Mouse (Mus musculus): ENCODE data around the gene Cabp1.
A peak's percentile ranks its signal among the peaks of the same experiment; 100 is the strongest.

Gene Cabp1

DNA sequence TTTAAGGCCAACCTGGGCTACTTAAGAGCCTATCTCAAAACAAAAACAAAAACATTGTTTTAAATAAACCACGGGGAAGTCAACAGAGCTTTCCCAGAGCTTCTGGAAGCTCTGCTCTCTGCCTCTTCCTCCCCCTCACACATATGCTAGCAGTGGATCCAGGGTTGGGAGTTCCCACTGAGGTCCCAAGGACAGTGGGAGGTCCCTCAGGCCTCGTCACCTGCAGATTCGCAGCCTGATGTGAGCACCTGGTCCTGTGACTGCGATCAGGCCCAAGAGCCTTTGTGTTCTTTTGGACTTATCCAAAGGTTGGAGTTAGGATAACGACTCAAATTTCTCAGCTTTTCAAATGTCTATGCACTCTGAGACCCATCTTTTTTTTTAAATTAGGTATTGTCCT is 14.4 kb upstream of the Cabp1 start:
- no peak for DNase-seq (ENCODE audit: low read depth)

DNA sequence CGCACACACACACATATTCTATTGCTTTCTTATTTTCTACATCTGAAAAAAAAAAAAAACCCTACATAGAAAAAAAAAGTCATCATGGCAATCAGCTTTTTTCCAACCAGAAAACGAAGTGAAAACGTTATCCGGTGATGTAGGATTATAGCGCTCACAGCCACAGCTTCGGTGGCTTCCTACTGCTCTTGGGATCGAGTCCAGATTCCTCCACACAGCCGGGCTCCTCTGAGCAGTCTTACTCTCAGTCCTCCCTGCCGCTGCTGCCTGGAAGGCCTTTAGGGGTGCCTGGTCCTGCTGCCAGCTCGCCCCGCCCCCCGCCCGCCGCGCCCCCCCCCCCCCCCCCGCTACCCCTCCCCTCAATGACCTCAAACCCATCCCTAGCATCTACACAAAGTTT is 13.7 kb upstream of the Cabp1 start:
- DNase-seq (ENCODE audit: low read depth), result no peak

DNA sequence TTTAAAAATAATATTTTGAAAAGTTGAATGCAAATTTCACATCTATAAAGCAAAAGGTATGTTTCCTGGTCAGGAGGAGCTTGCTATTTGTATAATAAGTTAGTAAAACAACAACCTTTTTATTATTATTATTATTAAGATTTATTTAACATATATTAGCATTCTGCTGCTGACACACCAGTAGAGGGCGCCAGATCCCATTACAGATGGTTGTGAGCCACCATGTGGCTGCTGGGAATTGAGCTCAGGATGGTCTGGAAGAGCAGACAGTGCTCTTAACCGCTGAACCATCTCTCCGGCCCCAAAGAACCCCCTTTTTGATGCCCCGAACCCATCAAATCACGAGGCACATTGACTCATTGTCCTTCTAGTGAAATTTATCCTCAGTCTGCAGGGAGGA is 13.1 kb upstream of the Cabp1 start:
- no peak for DNase-seq (ENCODE audit: low read depth)

DNA sequence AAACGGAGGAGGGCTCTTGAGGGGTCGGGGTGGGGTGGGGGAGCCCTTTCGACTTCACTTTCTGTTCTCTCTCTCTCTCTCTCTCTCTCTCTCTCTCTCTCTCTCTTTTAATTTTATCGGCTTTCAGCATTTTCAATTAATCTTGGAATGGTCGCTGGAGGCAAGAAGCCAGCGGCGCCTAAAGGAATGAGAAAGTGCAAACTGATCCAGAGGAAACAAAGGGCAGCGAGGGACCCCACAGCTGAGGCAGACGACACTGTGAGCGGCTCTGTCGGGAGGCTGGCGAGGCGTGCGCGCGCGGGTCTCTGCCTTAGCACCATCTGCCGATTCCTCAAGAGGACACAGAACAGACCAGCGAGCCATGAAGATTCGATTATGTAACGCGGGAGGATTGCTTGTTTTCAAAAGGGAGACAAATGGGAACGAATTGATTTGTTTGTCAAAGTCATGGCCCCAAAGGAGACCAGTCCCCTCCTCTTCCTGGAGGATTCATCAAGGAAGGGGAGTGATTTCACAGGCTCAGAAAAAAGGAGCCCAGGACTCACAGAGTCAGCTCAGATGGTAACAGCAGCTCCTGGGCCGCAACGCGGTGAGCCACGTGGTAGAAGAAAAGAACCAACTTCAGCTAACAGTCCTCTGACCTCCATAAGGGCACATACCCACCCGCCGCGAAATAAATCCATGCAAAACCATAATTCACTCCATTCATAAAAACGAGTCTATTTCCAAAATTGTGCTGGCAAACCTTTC is 10.6 kb upstream of the Cabp1 start:
- peak; percentile 40 for DNase-seq (ENCODE audit: low read depth)

DNA sequence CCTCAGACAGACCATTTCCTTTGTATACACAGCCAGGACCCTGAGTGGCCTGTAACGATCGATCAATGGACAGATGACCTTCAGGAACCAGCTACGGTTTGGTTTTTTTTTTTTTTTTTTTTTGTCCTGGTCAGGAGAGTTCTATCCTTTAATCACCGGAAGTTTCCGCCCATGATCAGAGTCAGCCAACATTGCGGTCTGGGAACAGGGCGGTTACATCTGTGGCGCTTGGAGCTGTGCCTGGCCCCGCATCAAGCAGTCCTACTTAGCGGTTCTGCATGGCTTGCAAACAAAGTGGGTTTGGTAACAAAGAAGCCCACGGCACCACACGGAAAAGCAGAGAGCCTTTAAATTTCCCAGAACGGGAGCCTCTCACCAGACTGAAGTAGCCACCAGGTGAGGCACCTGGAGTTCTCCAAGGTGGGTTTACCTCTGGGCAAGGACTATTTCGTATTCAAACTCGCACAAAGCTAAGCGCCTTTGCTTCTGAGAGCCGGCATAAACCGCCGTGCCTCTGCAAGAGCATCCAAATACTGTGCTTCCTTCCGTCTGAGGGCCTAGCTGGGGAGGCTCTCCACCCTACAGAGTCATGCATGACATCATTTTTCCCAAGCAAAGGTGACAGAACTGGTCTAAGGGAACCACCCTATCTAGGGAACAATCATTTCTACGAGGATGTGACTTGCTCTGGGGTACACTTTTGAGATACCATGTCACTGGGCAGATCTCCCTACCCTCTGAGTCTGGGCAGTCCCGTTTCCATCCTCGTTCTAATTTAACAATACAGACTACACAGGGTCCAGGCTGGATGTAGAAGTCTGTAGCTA is 9.8 kb upstream of the Cabp1 start:
- peak; percentile 40 for DNase-seq (ENCODE audit: low read depth)

DNA sequence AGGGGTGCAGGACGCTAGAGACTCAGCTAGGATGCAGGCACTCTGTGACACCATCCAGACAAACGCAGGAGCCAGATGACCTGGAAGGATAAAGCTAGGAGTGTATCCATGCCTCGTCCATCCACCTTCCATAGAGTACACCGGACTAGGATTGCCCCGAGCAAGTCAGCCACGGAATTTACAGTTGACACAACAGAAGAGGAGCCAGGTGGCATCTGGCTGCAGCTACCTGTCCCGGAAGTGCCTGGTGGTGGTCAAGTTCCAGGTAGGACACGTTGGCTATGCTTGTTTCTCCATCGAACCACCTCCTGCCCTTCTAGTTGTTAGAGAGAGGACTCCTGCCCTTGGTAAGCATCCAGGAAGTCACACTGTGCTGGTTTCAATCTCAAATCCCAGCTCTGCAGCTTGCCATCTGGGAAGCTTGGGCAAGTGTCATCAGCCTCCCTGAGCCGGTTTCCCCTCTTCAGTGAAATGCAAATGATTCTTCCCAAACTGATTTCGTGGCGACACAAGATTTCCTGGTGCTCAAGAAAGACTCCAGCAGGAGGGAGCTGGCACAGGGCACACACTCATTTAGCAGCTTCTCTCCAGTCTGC is 543 bp upstream of the Cabp1 start:
- DNase-seq (ENCODE audit: low read depth), result no peak

DNA sequence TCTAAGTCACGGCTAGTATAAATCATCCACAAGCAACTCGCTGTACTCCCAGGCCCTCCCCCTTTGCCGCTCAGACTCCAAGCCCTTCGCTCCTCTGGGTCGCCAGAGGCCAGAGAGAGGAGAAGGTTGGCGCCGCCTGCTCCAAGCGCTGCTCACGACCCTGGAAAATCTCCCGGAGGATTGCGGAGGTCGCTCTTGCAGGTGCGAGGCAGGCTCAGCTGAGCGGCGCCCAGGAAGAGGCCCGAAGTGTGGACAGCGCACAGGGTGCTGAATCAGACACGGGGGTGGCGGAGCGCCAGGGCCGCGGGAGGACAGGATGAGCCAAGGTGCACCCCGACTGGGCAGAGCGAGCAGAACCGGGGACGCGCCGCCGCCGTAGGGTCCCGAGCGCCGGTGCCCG is 955 bp downstream of the Cabp1 start:
- peak; percentile 68 for DNase-seq (ENCODE audit: low read depth)

DNA sequence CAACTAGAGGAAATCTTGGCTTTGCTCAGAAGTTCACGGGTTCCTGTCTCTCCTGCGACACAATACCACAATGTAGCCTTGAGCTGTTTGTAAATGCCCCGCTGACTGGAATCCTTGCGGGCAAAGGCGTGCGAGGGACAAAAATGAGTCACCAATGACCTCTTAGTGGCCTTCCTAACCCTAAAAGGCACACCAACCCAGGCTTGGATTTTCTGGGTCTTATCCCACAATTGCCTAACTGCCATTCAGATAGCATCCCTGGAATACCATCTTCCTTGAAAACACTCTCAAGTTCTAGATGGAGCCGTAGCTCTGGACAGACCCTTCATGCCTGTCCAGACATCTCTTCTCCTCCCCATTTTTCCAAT is 1.4 kb downstream of the Cabp1 start:
- no peak for DNase-seq (ENCODE audit: low read depth)

DNA sequence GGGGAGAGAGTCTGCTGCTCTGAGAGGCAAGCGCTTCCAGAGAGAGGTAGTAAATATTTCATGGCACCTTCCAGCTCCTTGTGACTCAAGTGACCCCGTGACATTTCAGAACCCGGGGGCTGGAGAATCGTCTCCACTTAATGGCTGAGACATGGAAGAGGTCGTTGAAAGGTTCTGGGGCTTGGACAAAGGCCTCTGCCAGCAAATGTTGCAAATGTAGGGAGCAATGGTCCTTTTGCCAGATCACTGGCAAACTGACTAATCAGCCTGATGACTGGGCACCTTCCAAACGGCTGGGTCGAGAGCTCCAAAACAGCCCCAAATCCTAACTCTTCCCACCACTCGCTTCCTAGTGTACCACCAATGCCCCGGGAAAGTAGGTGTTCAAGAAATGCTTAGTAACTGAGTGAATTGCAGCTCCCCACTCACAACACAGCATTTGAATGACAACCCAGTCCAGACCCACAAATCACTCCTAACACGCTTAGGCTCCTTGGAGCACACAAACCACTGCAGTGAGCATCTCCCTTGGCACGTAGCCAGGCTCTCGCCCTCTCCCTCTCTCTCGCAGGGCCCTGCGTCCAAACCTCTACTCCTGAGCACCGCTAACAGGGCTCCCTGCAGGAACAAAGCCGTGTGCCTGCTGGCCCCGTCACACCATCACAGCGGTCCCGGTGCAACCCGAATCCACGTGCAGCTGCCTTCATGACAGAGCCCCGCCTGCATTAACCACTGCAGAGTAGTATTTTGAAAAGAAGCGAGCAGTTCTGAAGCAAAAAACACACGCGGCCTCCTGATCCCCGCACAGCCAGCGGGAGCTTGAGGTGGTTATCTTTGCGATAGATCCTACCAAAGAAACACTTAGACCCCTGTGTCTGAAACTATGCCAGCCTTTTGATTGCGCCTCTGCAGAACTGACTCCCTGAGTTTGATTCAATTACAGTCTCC is 2.0 kb downstream of the Cabp1 start:
- peak; percentile 42 for DNase-seq (ENCODE audit: low read depth)

DNA sequence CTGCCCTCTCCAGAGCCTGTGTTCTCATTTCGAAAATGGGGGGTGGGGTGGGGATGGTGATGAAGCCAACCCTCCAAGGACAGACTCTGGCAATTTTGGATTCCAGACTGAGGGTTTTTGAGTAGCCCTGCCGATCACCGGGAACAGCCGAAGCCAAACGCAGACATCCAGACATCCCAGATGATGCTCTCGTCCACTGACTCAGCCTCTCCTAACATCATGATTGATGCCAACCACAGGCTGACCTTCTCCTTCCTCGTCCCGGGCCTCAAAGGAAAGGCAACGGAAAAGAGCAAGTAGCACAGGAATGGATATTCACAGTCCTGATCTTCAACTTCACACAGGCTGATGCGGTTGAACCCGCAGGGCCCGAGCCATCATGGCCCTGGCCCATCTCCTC is 4.1 kb downstream of the Cabp1 start:
- no peak for DNase-seq (ENCODE audit: low read depth)

DNA sequence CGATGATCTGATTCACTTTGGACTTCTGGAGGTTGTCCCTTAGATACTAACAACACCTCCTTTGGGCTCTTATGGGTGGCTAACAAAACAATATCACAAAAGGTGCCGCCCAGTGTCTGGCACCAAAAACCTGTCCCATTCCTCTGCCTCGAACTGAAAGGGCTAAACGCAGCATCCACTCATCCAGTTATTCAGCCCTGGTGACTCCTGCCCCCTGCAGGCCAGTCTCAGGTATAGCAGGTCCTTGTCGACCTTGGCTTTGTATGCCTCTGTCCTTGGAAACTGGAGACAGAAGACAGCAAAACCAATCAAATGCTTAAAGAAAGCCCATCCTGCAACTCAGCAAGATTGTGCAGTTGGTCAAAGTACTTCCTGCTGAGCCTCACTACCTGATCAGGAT is 5.4 kb downstream of the Cabp1 start:
- DNase-seq (ENCODE audit: low read depth), result peak; percentile 81

DNA sequence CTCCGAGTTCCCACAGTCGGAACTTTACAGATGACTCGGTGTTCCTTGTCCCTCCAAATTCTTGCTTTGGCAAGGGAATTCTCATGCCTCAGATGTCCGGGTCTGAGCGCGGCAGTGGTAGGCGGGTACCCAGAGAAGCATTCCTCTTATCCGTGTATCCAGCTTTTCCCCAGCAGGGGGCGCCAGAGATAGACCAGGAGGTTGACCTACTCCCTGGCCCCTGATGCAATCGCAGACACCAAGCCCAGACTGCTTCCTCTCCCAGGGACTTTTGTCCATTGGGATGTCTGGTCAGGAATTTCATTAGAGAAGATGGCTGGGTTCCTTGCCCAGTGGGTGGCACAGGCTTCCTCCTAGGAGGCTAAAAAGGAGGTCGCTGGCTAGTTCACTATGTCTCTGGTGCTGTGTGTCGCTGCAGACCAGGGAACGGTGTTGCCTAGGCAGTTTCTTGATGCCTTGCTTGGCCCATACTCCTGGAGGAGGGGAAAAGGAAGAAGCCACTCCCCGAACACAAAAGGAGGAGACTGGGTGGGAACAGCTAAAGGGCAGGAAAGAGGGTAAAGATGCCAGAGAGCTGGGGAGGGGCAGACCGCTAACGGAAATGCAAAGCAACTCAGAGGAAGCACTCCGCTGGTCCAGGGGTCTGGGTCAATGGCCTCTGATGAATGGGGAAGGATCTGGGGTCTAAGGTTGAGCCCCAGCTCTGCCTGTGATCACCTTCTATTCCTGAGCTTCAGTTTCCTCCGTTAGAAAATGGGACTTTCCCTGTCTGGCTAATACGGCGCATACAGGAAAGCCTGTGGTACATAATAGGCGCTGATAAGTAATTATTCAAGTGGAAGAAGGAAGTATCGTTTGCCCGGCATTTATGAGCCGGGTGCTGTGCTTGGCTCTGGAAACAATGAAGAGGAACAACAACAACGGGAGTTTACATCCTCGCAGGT is 6.7 kb downstream of the Cabp1 start:
- peak; percentile 91 for DNase-seq (ENCODE audit: low read depth)

DNA sequence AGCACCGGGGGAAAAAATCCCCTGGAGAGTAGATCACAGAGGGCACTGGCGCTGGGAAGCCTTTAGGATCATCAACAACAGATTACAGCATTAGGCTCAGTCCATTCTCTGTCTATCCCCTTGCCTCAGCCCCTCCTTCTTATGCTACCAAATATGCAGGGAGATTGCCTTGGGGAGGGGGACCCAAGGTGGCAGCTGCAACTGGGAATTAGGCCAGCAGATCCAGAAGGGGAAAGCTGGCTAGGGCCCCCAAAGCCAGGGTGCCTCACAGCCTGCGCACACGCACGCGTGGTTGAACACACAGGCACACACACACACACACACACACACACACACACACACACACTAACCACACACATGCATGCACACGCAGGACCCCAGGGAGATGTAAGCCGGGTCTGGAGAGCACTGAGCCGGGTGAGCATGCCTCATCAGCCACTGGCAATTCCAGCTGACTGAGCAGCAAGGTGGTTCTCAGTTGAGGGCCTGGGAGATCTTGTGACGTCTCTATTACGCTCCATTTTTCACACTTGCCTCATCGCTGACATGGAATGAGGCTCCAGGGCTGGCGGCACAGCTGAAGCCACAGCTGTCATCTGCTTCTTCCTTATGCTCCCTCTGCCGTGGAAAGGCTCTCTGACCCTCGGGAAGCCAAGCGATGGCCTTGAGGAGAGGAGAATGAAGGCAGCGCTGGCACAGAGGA is 7.7 kb downstream of the Cabp1 start:
- peak; percentile 37 for DNase-seq (ENCODE audit: low read depth)

DNA sequence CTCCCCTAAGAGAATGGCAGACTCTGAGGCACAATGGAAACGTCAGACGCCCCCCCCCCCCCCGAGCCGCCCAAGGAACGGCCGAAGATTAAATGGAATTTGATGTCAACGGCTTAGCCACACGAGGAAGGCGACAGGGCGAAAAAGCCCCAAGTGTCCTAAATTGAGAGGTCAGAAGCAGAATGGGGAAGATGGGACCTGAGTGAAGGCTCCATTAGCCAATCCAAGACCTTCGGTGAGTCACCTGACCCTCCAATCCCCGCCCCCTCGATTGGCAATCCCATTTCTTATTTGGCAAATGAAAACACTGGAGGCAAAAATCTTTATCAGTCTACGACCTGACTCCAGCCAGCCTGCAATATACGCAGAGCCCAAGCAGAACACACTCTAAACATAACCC is 9.5 kb downstream of the Cabp1 start:
- no peak for DNase-seq (ENCODE audit: low read depth)

DNA sequence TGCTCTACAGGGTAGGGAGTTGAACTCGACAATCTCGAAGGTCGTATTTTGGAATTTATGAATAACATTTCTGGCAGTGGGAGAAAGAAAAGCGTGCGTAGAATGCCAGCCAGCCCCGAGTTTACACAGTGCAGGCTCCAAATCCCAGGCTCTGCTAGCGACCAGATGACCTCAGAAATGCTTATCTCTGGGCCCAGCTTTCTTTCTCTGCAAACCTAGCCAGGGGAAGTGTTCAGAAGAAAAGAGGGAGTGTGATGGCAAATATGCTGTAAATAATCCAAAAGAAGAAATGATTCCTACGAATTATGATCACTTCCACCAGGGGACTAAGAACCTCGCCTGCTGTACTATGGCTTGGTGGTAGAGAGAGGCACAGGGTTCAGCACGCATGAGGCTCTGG is 10.7 kb downstream of the Cabp1 start:
- DNase-seq (ENCODE audit: low read depth), result no peak

DNA sequence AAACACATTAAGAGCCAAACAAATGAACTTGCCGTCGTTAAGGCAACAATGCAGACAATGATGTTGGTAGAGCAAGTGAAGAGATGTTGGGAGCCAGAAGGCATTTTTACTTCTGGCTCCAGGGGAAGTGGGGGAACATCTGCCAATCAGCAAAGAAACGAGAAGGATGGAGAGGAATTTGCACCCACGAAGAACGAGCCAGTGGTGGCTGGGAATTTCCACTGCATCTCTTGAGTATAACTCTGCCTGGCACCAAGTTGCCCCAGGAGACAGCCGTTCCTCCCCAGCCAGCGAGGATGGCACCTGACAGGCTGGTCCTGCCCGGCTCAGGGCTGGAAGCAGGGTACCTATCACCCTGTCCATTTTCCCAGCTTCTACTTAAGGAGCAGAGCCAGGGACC is 11.3 kb downstream of the Cabp1 start:
- no peak for DNase-seq (ENCODE audit: low read depth)

DNA sequence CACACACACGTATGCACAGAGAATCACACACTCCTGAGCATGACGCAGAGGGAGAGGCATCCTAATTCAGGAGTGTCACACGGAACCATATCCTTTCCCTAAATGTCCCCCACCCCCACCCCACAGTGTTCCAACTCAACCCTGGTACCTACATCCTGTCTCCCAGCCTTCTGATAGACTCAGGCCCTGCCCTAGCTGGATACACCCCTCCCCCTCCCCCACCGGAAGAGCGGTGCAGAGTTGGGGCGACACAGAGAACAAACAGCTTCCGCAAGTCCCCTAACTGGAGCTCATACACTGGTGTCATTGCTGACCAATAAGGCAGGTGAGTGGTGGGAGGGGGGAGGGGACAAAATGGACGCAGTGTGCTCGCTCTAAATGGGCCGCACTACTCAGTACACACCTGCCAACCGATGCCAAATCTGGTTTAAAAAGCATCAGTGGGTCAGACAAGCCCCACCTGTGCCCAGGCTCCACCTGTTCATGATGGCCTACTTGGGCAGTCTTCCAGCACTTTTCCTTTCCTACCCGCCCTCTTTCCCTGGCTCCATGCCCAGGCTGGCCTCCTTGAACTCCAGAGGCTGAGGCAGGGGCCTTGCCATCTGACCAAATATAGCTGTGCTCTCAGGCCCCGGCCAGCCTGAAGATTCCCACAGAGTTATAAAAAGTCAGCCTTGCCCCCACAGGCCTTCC is 12.8 kb downstream of the Cabp1 start:
- peak; percentile 70 for DNase-seq (ENCODE audit: low read depth)

DNA sequence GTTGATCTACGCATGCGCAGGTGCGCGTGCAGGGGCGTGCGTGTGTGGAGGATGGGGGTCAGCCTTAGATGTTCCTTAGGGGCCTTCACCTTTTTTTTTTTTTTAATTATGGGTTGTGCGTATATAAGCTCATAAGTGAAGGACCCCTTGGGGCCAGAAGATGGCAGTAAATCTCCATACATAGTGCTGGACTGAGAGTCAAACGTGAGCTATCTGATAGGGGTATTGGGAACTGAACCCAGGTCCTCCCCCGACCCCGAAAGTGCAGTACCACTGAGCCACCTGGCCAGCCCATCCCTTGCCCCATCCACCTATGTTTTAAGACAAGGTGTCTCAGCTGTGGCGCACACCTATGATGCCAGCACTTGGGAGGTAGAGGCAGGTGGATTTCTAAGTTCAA is 14.6 kb downstream of the Cabp1 start:
- no peak for DNase-seq (ENCODE audit: low read depth)

DNA sequence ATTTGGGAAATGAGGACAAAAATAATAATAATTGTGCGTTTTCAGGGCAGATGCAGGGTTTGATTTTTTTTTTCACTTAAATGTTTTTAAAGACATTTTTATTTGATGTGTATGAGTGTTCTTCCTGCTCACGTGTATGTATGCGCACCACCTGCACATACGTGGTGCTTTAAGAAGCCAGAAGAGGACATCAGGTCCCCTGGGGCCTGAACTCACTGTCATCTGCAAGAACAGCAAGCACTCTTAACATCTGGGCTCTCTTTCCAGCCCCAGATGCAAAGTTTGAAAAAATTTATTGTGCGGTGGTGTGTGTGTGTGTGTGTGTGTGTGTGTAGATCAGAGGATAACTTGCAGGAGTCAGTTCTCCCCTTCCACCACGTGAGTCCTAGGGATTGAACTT is 16.3 kb downstream of the Cabp1 start:
- DNase-seq (ENCODE audit: low read depth), result no peak

DNA sequence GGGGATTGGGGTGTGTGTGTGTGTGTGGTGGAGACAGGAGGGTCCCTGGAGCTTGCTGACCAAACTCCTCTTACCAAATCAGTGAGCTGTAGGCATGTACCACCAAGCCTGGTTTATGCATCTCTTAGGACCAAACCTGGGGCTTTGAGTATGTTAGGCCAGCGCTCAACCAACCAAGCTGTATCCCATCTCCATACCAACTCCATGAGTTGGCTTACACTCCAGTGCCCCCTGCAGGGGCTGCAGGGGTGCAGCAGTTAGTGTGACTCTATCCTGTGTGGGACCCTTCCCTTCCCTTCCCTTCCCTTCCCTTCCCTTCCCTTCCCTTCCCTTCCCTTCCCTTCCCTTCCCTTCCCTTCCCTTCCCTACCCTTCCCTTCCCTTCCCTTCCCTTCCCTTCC is 19.6 kb downstream of the Cabp1 start:
- peak; percentile 57 for DNase-seq (ENCODE audit: low read depth)

Measured in naive thymus-derived CD4-positive, alpha-beta T cell, adult 2 months (primary cell).